In genomic region chr12:85456276-85456675, GRCm38 (mm10) we compare ENCODE assay signal across 9 mouse cellular contexts. TPM values are rescaled to one million over a fixed set of nuclear protein-coding genes. Genes with fewer than 3 reads are reported as not detected.
DNase-seq lines count a peak whose midpoint lies in the region; ATAC-seq and TF ChIP-seq lines count a peak whose summit lies in the region.
"Had no signal": no experiment of that assay in that cellular context is flagged by ENCODE, and none has a peak within 500 bp of the region (broad histone marks: within the 10 kb centered on the region; RNA-seq: fewer than 3 reads in every experiment).

No protein-coding gene starts in this region.

- no peaks in the 10 kb centered on the region for H3K36me3 ChIP-seq in heart, embryonic 12.5 days
- H3K36me3 ChIP-seq in midbrain, embryonic 10.5 days = no peaks in the 10 kb centered on the region
- no peaks in the 10 kb centered on the region for H3K36me3 ChIP-seq in midbrain, embryonic 11.5 days (ENCODE audit: control insufficient read depth, insufficient read depth, low read length)
- H3K36me3 ChIP-seq in limb, embryonic 14.5 days (ENCODE audit: control insufficient read depth, insufficient read depth, low read length) = no peaks in the 10 kb centered on the region
- H3K36me3 ChIP-seq in stomach, embryonic 15.5 days = no peaks in the 10 kb centered on the region

- DNase-seq in heart, adult 8-10 months (ENCODE audit: low spot score) = no peak
- DNase-seq in midbrain, embryonic 10.5 days (ENCODE audit: low spot score) = no peak
- DNase-seq in midbrain, embryonic 11.5 days (ENCODE audit: low spot score, missing footprints) = no peak
- DNase-seq in limb, embryonic 14.5 days (ENCODE audit: low spot score) = no peak
- DNase-seq in layer of hippocampus, adult 11-12 months (ENCODE audit: low spot score) = no peak
- DNase-seq in adrenal gland, adult (ENCODE audit: inconsistent age in 2 of 2, low spot score in 1 of 2) = no peak
- DNase-seq: gastrocnemius, postnatal 25 days had no signal

- TF ChIP-seq POLR2A in limb, embryonic 14.5 days (IDR thresholded peaks at IDR 0.05; ENCODE audit: borderline replicate concordance, extremely low read depth, insufficient read depth, insufficient read length) = no peak

- H3K9ac ChIP-seq in heart, embryonic 12.5 days = no peak overlapping the region
- no peak overlapping the region for H3K9ac ChIP-seq in midbrain, embryonic 11.5 days (ENCODE audit: low read length)
- H3K9ac ChIP-seq in limb, embryonic 14.5 days (ENCODE audit: low read depth, low read length, severe bottlenecking) = no peak overlapping the region
- H3K9ac ChIP-seq in stomach, embryonic 15.5 days = no peak overlapping the region

- H3K9me3 ChIP-seq in heart, embryonic 12.5 days (replicated peaks) = no peaks in the 10 kb centered on the region
- H3K9me3 ChIP-seq in midbrain, embryonic 10.5 days (replicated peaks) = no peaks in the 10 kb centered on the region
- H3K9me3 ChIP-seq in midbrain, embryonic 11.5 days (ENCODE audit: control insufficient read depth, low read length) = no peaks in the 10 kb centered on the region
- H3K9me3 ChIP-seq in limb, embryonic 14.5 days (ENCODE audit: control insufficient read depth, low read length) = no peaks in the 10 kb centered on the region
- H3K9me3 ChIP-seq in stomach, embryonic 15.5 days = no peaks in the 10 kb centered on the region

- 56% methylated on average over 4 of the region's 4 CpGs for WGBS in heart, embryonic 12.5 days
- WGBS in midbrain, embryonic 10.5 days = 81% methylated on average over 4 of the region's 4 CpGs
- 79% methylated on average over 4 of the region's 4 CpGs for WGBS in midbrain, embryonic 11.5 days
- WGBS in limb, embryonic 14.5 days = 37% methylated on average over 4 of the region's 4 CpGs
- 48% methylated on average over 4 of the region's 4 CpGs for WGBS in stomach, embryonic 15.5 days

- no peaks in the 10 kb centered on the region for H3K27me3 ChIP-seq in heart, embryonic 12.5 days (replicated peaks)
- no peaks in the 10 kb centered on the region; the same call in 1 of the 2 replicates for H3K27me3 ChIP-seq in midbrain, embryonic 10.5 days (ENCODE audit: low read depth, poor library complexity, severe bottlenecking)
- no peaks in the 10 kb centered on the region for H3K27me3 ChIP-seq in midbrain, embryonic 11.5 days (ENCODE audit: control insufficient read depth, insufficient read depth, low read length)
- no peaks in the 10 kb centered on the region for H3K27me3 ChIP-seq in limb, embryonic 14.5 days (ENCODE audit: control insufficient read depth, insufficient read depth, low read length)
- no peaks in the 10 kb centered on the region for H3K27me3 ChIP-seq in stomach, embryonic 15.5 days (replicated peaks)

- H3K4me2 ChIP-seq in heart, embryonic 12.5 days = no peak overlapping the region
- H3K4me2 ChIP-seq in midbrain, embryonic 11.5 days = no peak overlapping the region
- H3K4me2 ChIP-seq in limb, embryonic 14.5 days (replicated peaks; ENCODE audit: low read depth, low read length, severe bottlenecking) = peak overlapping the region; percentile 88
- H3K4me2 ChIP-seq in stomach, embryonic 15.5 days = peak overlapping the region; percentile 61

- peak overlapping the region; percentile 95 for H3K27ac ChIP-seq in heart, embryonic 12.5 days (ENCODE audit: poor library complexity, severe bottlenecking)
- no peak overlapping the region for H3K27ac ChIP-seq in midbrain, embryonic 10.5 days (replicated peaks)
- no peak overlapping the region for H3K27ac ChIP-seq in midbrain, embryonic 11.5 days (ENCODE audit: low read depth, low read length)
- peak overlapping the region; percentile 96; the same call in 1 of the 2 replicates for H3K27ac ChIP-seq in limb, embryonic 14.5 days (replicated peaks; ENCODE audit: low read depth, low read length)
- H3K27ac ChIP-seq in stomach, embryonic 15.5 days = peak overlapping the region; percentile 93

- peaks cover 57% of the 10 kb centered on the region for H3K4me1 ChIP-seq in heart, embryonic 12.5 days (replicated peaks)
- H3K4me1 ChIP-seq in midbrain, embryonic 10.5 days = peaks cover 31% of the 10 kb centered on the region
- H3K4me1 ChIP-seq in midbrain, embryonic 11.5 days (ENCODE audit: control insufficient read depth, insufficient read depth, low read length) = peaks cover 5% of the 10 kb centered on the region
- peaks cover 32% of the 10 kb centered on the region for H3K4me1 ChIP-seq in limb, embryonic 14.5 days (ENCODE audit: control insufficient read depth, insufficient read depth, low read length)
- H3K4me1 ChIP-seq in stomach, embryonic 15.5 days = peaks cover 40% of the 10 kb centered on the region

- ATAC-seq in heart, embryonic 12.5 days (ENCODE audit: insufficient number of reproducible peaks, low FRiP score) = no peak
- no peak for ATAC-seq in midbrain, embryonic 11.5 days (ENCODE audit: low FRiP score)
- no peak for ATAC-seq in limb, embryonic 14.5 days (ENCODE audit: low FRiP score, low read depth)
- ATAC-seq in stomach, embryonic 15.5 days (ENCODE audit: insufficient read depth, low FRiP score, low read depth) = no peak

- H3K4me3 ChIP-seq in heart, embryonic 12.5 days = no peak overlapping the region
- peak overlapping the region; percentile 53; the same call in 1 of the 2 replicates for H3K4me3 ChIP-seq in midbrain, embryonic 10.5 days
- H3K4me3 ChIP-seq in midbrain, embryonic 11.5 days (ENCODE audit: low read depth, low read length) = no peak overlapping the region
- 0 out of 2 replicates have a peak overlapping the region, but pooled peaks have one; percentile 47 for H3K4me3 ChIP-seq in limb, embryonic 14.5 days (replicated peaks; ENCODE audit: low read length)
- no peak overlapping the region for H3K4me3 ChIP-seq in stomach, embryonic 15.5 days (replicated peaks)

RNA-seq across cellular contexts. Expression of gene Fos, which starts 17.4 kb away (rescaled TPM):
- polyA plus RNA-seq in heart, embryonic 12.5 days (2016; fragmentation: Nextera tagmentation; extraction: Ambion mirVana) = 5.9 and 8.1 TPM in 2 replicates
- 10 to 100 TPM in 2 of 4 experiments, 1 to 10 TPM in 2; 2.4 to 26.4 (median 15.7) TPM for total RNA-seq in heart, adult 8-10 months (2022)
- 0.54 and 1.1 TPM in 2 replicates for polyA plus RNA-seq in midbrain, embryonic 10.5 days (2016; fragmentation: Nextera tagmentation; extraction: Ambion mirVana)
- polyA plus RNA-seq in midbrain, embryonic 11.5 days (2014; fragmentation: Nextera tagmentation; extraction: Ambion mirVana) = 0.54 and 0.89 TPM in 2 replicates
- polyA plus RNA-seq in limb, embryonic 14.5 days (2012; rRNA removed) = 13.6 and 19.7 TPM in 2 replicates
- 17.1 and 19.3 TPM in 2 replicates for polyA plus RNA-seq in limb, embryonic 14.5 days (2014; fragmentation: Nextera tagmentation; extraction: Ambion mirVana)
- polyA plus RNA-seq in stomach, embryonic 15.5 days (2015; fragmentation: Nextera tagmentation; extraction: Ambion mirVana) = 10.5 and 16.4 TPM in 2 replicates

Comparison
In these comparisons a context has a peak if more than half of its experiments do, and no peak if none do; other contexts are left out.
1. H3K4me3 ChIP-seq: peak in midbrain, embryonic 10.5 days (single experiment) and limb, embryonic 14.5 days (single experiment); none in heart, embryonic 12.5 days (single experiment), midbrain, embryonic 11.5 days (single experiment) and stomach, embryonic 15.5 days (single experiment).
2. H3K27ac ChIP-seq: peak in heart, embryonic 12.5 days (single experiment), limb, embryonic 14.5 days (single experiment) and stomach, embryonic 15.5 days (single experiment); none in midbrain, embryonic 10.5 days (single experiment) and midbrain, embryonic 11.5 days (single experiment).
3. H3K4me2 ChIP-seq: peak in limb, embryonic 14.5 days (single experiment) and stomach, embryonic 15.5 days (single experiment); none in heart, embryonic 12.5 days (single experiment) and midbrain, embryonic 11.5 days (single experiment).